Mouse (Mus musculus): Measurements from ENCODE around the gene Epn2. TPM values are rescaled to one million over a fixed set of nuclear protein-coding genes. Genes with fewer than 3 reads are reported as not detected.
A peak's percentile ranks its signal among the peaks of the same experiment; 100 is the strongest.

The Epn2 gene
- total and polyA plus RNA-seq, 3 experiments = 7.2 to 13.8 (median 10.1) TPM

GRCm38 (mm10) chr11:61494129-61494997, 85.1 kb downstream of the Epn2 start, which contains the start of gene Mapk7:
Gene Mapk7, minus strand, starts transcription at chr11:61494406.
- no peaks in the 10 kb centered on the region for H3K27me3 ChIP-seq (replicated peaks)
- peak within 1 kb of the TSS; percentile 9; the same call in 1 of the 2 replicates for H3K27ac ChIP-seq (ENCODE audit: insufficient read depth, low read depth)
- H3K4me3 ChIP-seq (replicated peaks in 1 of 3; ENCODE audit: low read depth in 2 of 3, low read length in 2 of 3, poor library complexity in 1 of 3) = peak within 1 kb of the TSS; percentile 73 to 92 (median 87)
- H3K9me3 ChIP-seq (replicated peaks; ENCODE audit: low read length) = peaks cover 4% of the 10 kb centered on the region
- peak; percentile 99 for DNase-seq (ENCODE audit: extremely low read depth)
- 0 out of 2 replicates have a peak, but pooled peaks cover 2% of the 10 kb centered on the region for H3K79me2 ChIP-seq (replicated peaks; ENCODE audit: control insufficient read depth, extremely low read depth, insufficient read depth, poor library complexity, severe bottlenecking)
- H3K36me3 ChIP-seq (replicated peaks in 1 of 2; ENCODE audit: control insufficient read depth in 1 of 2, insufficient read depth in 1 of 2, low read length in 1 of 2) = peaks cover 31 to 35% of the 10 kb centered on the region in 2 experiments
- H3K9ac ChIP-seq (ENCODE audit: insufficient read depth, low read depth) = peak within 1 kb of the TSS; percentile 89
- peaks cover 10 to 29% of the 10 kb centered on the region in 2 experiments for H3K4me1 ChIP-seq (ENCODE audit: control insufficient read depth in 1 of 2, insufficient read depth in 2 of 2)
- in situ Hi-C loops (cut with MboI; ENCODE audit: low pct_ligation_motif_present, low pct_unique_long_range_greater_than_20kb, low sequenced_read_pairs) = loop anchor here (5.0 kb wide), 1 partner anchor 47 kb away; no protein-coding TSS in a partner anchor
- TF ChIP-seq SIN3A (IDR thresholded peaks at IDR 0.05; ENCODE audit: low read length) = peak; percentile 86
- TF ChIP-seq KAT2A (IDR thresholded peaks at IDR 0.05; ENCODE audit: insufficient replicate concordance, low read length) = no peak
- TF ChIP-seq IRF4 (IDR thresholded peaks at IDR 0.05; ENCODE audit: low read depth, low read length) = peak; percentile 43; the same call in 1 of the 2 replicates
- TF ChIP-seq PAX5 (IDR thresholded peaks at IDR 0.05; ENCODE audit: low read length) = no peak
- TF ChIP-seq EP300 (IDR thresholded peaks at IDR 0.05; ENCODE audit: low read length) = no peak
- TF ChIP-seq ELF1 (IDR thresholded peaks at IDR 0.05; ENCODE audit: low read depth, low read length) = peak; percentile 82
- no peak for TF ChIP-seq USF1 (IDR thresholded peaks at IDR 0.05; ENCODE audit: low read depth, low read length)
- peak; percentile 97 for TF ChIP-seq MAZ (IDR thresholded peaks at IDR 0.05; ENCODE audit: low read depth, low read length)
- 0 out of 2 replicates have a peak, but pooled peaks have one; percentile 6 for TF ChIP-seq MEF2A (IDR thresholded peaks at IDR 0.05; ENCODE audit: borderline replicate concordance, low read depth, low read length)
- no peak for TF ChIP-seq CTCF (conservative IDR thresholded peaks at IDR 0.05 in 1 of 2, IDR thresholded peaks at IDR 0.05 in 1 of 2; ENCODE audit: low read depth in 2 of 2, low read length in 2 of 2)
- no peak for TF ChIP-seq UBTF (IDR thresholded peaks at IDR 0.05; ENCODE audit: low read depth, low read length)
- TF ChIP-seq TCF12 (IDR thresholded peaks at IDR 0.05; ENCODE audit: low read depth, low read length) = peak; percentile 48; the same call in 1 of the 2 replicates
- no peak for TF ChIP-seq GABPA (IDR thresholded peaks at IDR 0.05; ENCODE audit: insufficient replicate concordance, low read depth, low read length)
- TF ChIP-seq SMC3 (IDR thresholded peaks at IDR 0.05; ENCODE audit: low read depth, low read length) = no peak
- no peak for TF ChIP-seq ZKSCAN1 (IDR thresholded peaks at IDR 0.05; ENCODE audit: borderline replicate concordance, low read depth, low read length)
- TF ChIP-seq POLR2AphosphoS2 (IDR thresholded peaks at IDR 0.05; ENCODE audit: low read depth, low read length) = no peak
- no peak for TF ChIP-seq ZNF384 (IDR thresholded peaks at IDR 0.05; ENCODE audit: low read depth, low read length)
- TF ChIP-seq JUN (IDR thresholded peaks at IDR 0.05; ENCODE audit: insufficient read depth, low read depth, low read length) = no peak
- TF ChIP-seq ZMIZ1 (IDR thresholded peaks at IDR 0.05; ENCODE audit: low read depth, low read length) = no peak
- TF ChIP-seq RCOR1 (conservative IDR thresholded peaks at IDR 0.05; ENCODE audit: low read depth, low read length) = no peak
- TF ChIP-seq MYC (IDR thresholded peaks at IDR 0.05; ENCODE audit: low read depth, low read length) = peak; percentile 84; the same call in 1 of the 2 replicates
- 0 out of 2 replicates have a peak, but pooled peaks have one; percentile 27 for TF ChIP-seq TBP (conservative IDR thresholded peaks at IDR 0.05; ENCODE audit: low read depth, low read length)
- no peak for TF ChIP-seq ZC3H11A (IDR thresholded peaks at IDR 0.05; ENCODE audit: low read depth, low read length)
- no peak for TF ChIP-seq ETS1 (conservative IDR thresholded peaks at IDR 0.05; ENCODE audit: low read depth, low read length)
- peak; percentile 87 for TF ChIP-seq MXI1 (IDR thresholded peaks at IDR 0.05; ENCODE audit: low read depth, low read length)
- no peak for TF ChIP-seq JUND (conservative IDR thresholded peaks at IDR 0.05; ENCODE audit: low read depth, low read length)
- TF ChIP-seq MAX (IDR thresholded peaks at IDR 0.05; ENCODE audit: low read length) = peak; percentile 72
- peak; percentile 93 for TF ChIP-seq NRF1 (IDR thresholded peaks at IDR 0.05; ENCODE audit: low read depth, low read length)
- TF ChIP-seq E2F4 (IDR thresholded peaks at IDR 0.05; ENCODE audit: insufficient replicate concordance, low read depth, low read length) = peak; percentile 96
- TF ChIP-seq USF2 (conservative IDR thresholded peaks at IDR 0.05; ENCODE audit: low read depth, low read length) = no peak
- peak; percentile 61 for TF ChIP-seq BHLHE40 (IDR thresholded peaks at IDR 0.05; ENCODE audit: low read depth, low read length)
- no peak for TF ChIP-seq RAD21 (IDR thresholded peaks at IDR 0.05; ENCODE audit: low read depth, low read length)
- peak; percentile 65 for TF ChIP-seq POLR2A (IDR thresholded peaks at IDR 0.05; ENCODE audit: low read depth, low read length)
- TF ChIP-seq CHD2 (IDR thresholded peaks at IDR 0.05; ENCODE audit: low read length) = peak; percentile 92
- no peak for TF ChIP-seq MAFK (IDR thresholded peaks at IDR 0.05; ENCODE audit: insufficient replicate concordance, low read length)
- TF ChIP-seq HCFC1 (IDR thresholded peaks at IDR 0.05; ENCODE audit: low read depth, low read length) = peak; percentile 61; the same call in 1 of the 2 replicates
- TF ChIP-seq NELFE (IDR thresholded peaks at IDR 0.05; ENCODE audit: low read depth, low read length) = peak; percentile 62
- TF ChIP-seq CHD1 (IDR thresholded peaks at IDR 0.05; ENCODE audit: low read depth, low read length) = no peak
- H3K4me2 ChIP-seq (ENCODE audit: insufficient read depth, low read depth, poor library complexity, severe bottlenecking) = peak within 1 kb of the TSS; percentile 81
- dilution Hi-C loops (cut with MboI; ENCODE audit: extremely low pct_ligation_motif_present, extremely low pct_unique_long_range_greater_than_20kb, low sequenced_read_pairs) = no loop called here

All from CH12.LX (cell line).